Mouse (Mus musculus): ENCODE results near the gene Ank2. TPM values are rescaled to one million over a fixed set of nuclear protein-coding genes. Genes with fewer than 3 reads are reported as not detected.

Ank2 gene
- polyA plus RNA-seq, 1 experiment, result not detected

DNA sequence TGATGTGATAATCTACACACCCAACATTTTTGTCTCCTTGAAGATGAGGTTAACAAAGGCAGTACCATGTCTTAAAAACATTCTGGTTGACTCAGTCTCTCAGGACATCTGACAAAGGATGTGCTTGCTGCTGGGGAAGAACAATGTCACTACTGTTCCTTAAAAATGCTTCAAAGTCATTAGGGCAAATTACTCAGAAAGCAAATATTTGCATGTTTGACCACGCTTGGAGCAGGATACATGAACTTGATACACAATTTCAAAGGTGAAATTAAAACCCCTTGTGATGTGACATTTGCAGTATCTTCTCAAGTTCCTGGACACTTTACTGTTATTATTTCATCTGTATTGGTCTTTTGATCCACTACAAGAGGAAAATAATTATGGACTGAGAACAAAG, 371.5 kb downstream of the Ank2 start:
- Histone ChIP-seq H3K4me1 (no peaks in the 10 kb centered on the region), H3K36me3 (replicated peaks; ENCODE audit: low read length) (no peaks in the 10 kb centered on the region), H3K9me3 (peaks cover 11% of the 10 kb centered on the region), H3K4me3 (replicated peaks) (no peak overlapping the region), H3K27me3 (replicated peaks) (no peaks in the 10 kb centered on the region)
- TF ChIP-seq GATA1 (IDR thresholded peaks at IDR 0.05; ENCODE audit: borderline replicate concordance, low read length) (no peak), FLI1 (IDR thresholded peaks at IDR 0.05; ENCODE audit: low read length) (no peak)

DNA sequence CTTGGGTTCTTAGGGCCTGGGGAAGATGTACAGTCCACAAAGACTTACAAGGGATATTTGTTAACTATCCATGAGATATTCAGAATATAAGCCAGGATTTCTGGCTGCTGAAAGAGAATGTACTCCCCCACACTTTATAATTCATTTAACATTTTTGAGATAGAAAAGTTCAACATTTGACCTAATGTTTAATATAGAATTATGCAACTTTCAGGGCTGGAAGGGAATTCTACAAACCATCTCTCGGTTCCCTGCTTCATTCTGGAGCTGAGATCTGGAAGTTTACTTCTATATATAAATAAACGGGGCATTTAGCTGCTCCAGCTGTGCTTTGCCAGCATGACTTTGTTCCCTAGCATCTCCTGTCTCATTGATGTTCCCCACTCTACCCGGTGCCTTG, 372.9 kb downstream of the Ank2 start:
- no peaks in the 10 kb centered on the region for H3K27me3 ChIP-seq (replicated peaks)
- TF ChIP-seq FLI1 (IDR thresholded peaks at IDR 0.05; ENCODE audit: low read length), result no peak
- TF ChIP-seq GATA1 (IDR thresholded peaks at IDR 0.05; ENCODE audit: borderline replicate concordance, low read length), result no peak
- no peaks in the 10 kb centered on the region for H3K4me1 ChIP-seq
- H3K9me3 ChIP-seq, result peaks cover 11% of the 10 kb centered on the region
- no peak overlapping the region for H3K4me3 ChIP-seq (replicated peaks)
- no peaks in the 10 kb centered on the region for H3K36me3 ChIP-seq (replicated peaks; ENCODE audit: low read length)

DNA sequence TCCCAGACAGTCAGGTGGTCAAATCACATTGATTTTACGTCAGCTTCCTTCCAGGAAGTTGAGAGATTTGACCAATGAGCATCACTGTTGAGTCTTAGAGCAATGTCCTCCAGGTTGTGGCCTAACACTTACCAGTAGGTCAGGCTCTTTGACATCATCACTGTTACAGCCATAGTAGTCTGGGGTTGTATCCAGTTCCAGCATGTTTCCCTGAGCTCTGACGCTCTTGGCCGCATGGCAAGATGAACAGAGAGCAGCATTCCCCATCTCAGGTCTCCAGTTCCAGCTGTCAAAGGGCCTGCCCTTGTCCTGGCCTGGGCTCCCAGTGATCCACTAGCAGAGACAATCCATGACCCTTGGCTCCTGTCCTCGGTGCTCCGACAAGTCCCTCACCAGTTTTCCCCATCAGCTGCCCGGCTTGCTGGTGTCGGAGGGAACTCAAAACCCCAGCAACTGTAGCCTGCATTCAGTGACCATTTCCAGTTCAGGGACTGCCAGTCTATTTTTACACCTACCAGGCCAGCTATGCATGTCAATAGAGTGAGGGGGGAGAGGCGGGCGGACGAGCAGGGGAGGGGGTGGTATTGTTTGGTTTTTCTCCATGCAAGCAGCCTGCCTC, 374.7 kb downstream of the Ank2 start:
- H3K4me1 ChIP-seq, result no peaks in the 10 kb centered on the region
- no peaks in the 10 kb centered on the region for H3K27me3 ChIP-seq (replicated peaks)
- TF ChIP-seq FLI1 (IDR thresholded peaks at IDR 0.05; ENCODE audit: low read length) (no peak), GATA1 (IDR thresholded peaks at IDR 0.05; ENCODE audit: borderline replicate concordance, low read length) (no peak)
- no peaks in the 10 kb centered on the region for H3K36me3 ChIP-seq (replicated peaks; ENCODE audit: low read length)
- H3K9me3 ChIP-seq, result peaks cover 15% of the 10 kb centered on the region
- H3K4me3 ChIP-seq (replicated peaks), result no peak overlapping the region

DNA sequence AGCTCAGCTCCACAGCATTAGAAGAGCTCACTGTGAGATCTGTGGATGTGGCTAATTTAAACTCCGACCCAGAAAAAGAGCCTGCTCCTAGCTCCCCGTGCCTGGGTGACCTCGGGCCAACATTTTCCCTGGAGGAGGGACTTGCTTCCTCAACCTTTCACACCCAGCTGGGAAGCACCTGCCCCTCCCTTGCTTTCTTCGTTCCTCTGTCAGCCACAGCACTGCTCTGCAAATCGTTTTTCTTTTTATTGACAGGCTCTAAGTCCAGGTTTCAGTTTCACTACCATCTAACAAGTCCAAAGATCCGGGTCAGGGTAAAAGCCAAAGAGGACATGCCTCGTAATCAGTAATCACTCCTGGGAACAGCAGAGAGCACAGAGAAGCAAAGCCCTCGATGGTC, 375.8 kb downstream of the Ank2 start:
- TF ChIP-seq FLI1 (IDR thresholded peaks at IDR 0.05; ENCODE audit: low read length), result no peak
- no peak for TF ChIP-seq GATA1 (IDR thresholded peaks at IDR 0.05; ENCODE audit: borderline replicate concordance, low read length)
- H3K4me3 ChIP-seq (replicated peaks), result no peak overlapping the region
- peaks cover 15% of the 10 kb centered on the region for H3K9me3 ChIP-seq
- H3K4me1 ChIP-seq, result no peaks in the 10 kb centered on the region
- no peaks in the 10 kb centered on the region for H3K36me3 ChIP-seq (replicated peaks; ENCODE audit: low read length)
- no peaks in the 10 kb centered on the region for H3K27me3 ChIP-seq (replicated peaks)

DNA sequence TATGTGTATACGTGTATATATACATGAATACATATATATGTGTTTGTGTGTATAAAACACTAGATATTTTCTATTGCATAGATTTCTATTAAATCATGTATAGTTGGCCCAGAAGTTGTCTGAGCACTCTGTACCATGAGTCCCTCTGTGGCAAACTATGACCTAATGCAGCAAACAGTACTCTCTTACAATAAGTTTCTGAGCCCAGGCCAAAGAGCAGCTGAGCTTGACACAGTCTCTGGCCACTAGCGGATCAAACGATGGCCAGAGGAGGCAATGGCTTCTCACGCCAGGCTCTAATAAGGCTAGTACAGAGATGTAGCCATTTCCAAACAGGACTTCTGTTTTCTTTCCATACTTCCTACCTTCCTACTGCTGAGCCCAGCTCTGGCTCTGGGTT, 380.4 kb downstream of the Ank2 start:
- H3K36me3 ChIP-seq (replicated peaks; ENCODE audit: low read length), result no peaks in the 10 kb centered on the region
- H3K4me3 ChIP-seq (replicated peaks), result no peak overlapping the region
- peaks cover 9% of the 10 kb centered on the region; the same call in 1 of the 2 replicates for H3K9me3 ChIP-seq
- no peaks in the 10 kb centered on the region for H3K4me1 ChIP-seq
- no peak for TF ChIP-seq GATA1 (IDR thresholded peaks at IDR 0.05; ENCODE audit: borderline replicate concordance, low read length)
- no peak for TF ChIP-seq FLI1 (IDR thresholded peaks at IDR 0.05; ENCODE audit: low read length)
- H3K27me3 ChIP-seq (replicated peaks), result no peaks in the 10 kb centered on the region

DNA sequence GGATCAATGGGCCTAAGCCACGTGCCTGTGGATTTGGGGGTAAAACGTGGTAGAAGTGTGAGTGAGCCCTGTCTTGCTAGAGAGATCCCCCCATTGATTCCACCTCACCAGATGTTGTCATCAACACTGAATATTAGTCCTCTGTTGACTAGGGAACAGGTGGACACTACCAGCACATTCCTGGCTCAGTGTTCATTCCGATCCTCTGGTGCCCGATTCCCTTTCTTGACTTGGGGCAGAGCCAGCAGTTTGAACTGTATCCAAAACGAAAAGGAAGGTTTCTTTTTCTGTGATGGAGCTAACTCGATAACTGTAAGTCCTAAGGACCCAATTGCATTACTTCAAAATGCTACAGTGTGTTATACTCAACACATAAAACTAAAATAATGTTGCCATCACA, 382.9 kb downstream of the Ank2 start:
- peaks cover 9% of the 10 kb centered on the region; the same call in 1 of the 2 replicates for H3K9me3 ChIP-seq
- no peak overlapping the region for H3K4me3 ChIP-seq (replicated peaks)
- H3K27me3 ChIP-seq (replicated peaks), result no peaks in the 10 kb centered on the region
- TF ChIP-seq GATA1 (IDR thresholded peaks at IDR 0.05; ENCODE audit: borderline replicate concordance, low read length) (no peak), FLI1 (IDR thresholded peaks at IDR 0.05; ENCODE audit: low read length) (no peak)
- H3K36me3 ChIP-seq (replicated peaks; ENCODE audit: low read length), result no peaks in the 10 kb centered on the region
- no peaks in the 10 kb centered on the region for H3K4me1 ChIP-seq

DNA sequence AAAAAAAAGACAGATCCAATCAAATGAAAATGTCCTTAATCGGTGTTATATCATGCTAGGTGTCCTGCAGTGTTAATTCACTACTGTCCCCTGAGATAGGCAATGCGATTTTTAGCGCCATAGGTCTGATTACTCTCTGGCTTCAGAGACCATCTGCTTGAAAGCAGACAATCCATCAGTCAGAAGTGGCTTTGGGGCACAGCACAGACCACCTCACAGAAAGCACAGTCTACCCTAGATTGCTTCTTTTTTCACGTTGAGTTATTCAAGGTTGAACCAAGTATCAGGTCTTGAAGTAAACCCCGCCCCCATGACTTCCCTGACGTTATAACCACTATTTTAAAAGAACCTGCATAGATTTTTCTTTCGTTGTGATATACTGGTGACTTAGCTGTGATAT, 385.9 kb downstream of the Ank2 start:
- no peaks in the 10 kb centered on the region for H3K36me3 ChIP-seq (replicated peaks; ENCODE audit: low read length)
- peaks cover 5% of the 10 kb centered on the region; the same call in 1 of the 2 replicates for H3K9me3 ChIP-seq
- H3K4me1 ChIP-seq, result no peaks in the 10 kb centered on the region
- H3K4me3 ChIP-seq (replicated peaks), result no peak overlapping the region
- H3K27me3 ChIP-seq (replicated peaks), result no peaks in the 10 kb centered on the region
- TF ChIP-seq GATA1 (IDR thresholded peaks at IDR 0.05; ENCODE audit: borderline replicate concordance, low read length) (no peak), FLI1 (IDR thresholded peaks at IDR 0.05; ENCODE audit: low read length) (no peak)

DNA sequence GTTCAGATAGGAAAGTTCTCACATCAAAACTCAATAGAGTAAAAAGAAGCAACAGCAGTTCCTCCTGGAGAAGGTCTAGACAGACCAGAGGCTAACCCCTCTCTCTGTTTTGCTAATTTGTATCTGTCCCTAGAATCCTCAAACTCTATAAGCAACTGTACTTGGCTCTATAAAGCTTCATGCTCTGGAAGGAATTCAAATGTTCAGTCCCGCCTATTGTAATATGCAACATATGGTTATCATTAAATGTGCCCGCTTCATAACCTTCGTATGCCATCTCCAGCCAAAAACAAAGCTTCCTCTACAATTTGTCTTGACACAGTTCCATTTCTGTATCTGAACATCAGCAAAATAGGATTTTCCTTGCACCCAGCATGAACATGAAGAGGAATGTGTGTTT, 389.7 kb downstream of the Ank2 start:
- H3K4me1 ChIP-seq, result no peaks in the 10 kb centered on the region
- TF ChIP-seq GATA1 (IDR thresholded peaks at IDR 0.05; ENCODE audit: borderline replicate concordance, low read length) (no peak), FLI1 (IDR thresholded peaks at IDR 0.05; ENCODE audit: low read length) (no peak)
- H3K9me3 ChIP-seq, result peaks cover 23% of the 10 kb centered on the region
- no peaks in the 10 kb centered on the region for H3K36me3 ChIP-seq (replicated peaks; ENCODE audit: low read length)
- H3K27me3 ChIP-seq (replicated peaks), result no peaks in the 10 kb centered on the region
- H3K4me3 ChIP-seq (replicated peaks), result no peak overlapping the region

DNA sequence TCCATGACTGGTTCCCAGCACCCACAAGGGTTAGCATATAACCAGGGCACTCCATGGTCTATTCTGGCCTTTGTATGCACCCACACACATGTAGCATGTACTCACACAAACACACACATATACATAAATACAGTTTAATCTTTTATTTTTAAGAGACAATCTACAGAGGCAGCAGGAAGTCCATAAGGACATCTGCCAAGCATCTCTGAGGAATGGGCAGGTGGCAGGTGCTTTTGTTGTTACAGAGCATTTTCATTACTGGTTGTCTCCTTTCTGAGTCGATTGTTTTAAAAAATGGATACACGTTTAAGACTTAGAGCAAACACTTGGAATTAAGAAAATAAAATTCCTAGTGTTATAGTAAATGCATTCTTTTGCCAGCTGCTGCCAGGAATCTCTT, 390.7 kb downstream of the Ank2 start:
- H3K27me3 ChIP-seq (replicated peaks), result no peaks in the 10 kb centered on the region
- no peaks in the 10 kb centered on the region for H3K4me1 ChIP-seq
- TF ChIP-seq GATA1 (IDR thresholded peaks at IDR 0.05; ENCODE audit: borderline replicate concordance, low read length) (no peak), FLI1 (IDR thresholded peaks at IDR 0.05; ENCODE audit: low read length) (no peak)
- no peak overlapping the region for H3K4me3 ChIP-seq (replicated peaks)
- H3K9me3 ChIP-seq, result peaks cover 23% of the 10 kb centered on the region
- no peaks in the 10 kb centered on the region for H3K36me3 ChIP-seq (replicated peaks; ENCODE audit: low read length)

DNA sequence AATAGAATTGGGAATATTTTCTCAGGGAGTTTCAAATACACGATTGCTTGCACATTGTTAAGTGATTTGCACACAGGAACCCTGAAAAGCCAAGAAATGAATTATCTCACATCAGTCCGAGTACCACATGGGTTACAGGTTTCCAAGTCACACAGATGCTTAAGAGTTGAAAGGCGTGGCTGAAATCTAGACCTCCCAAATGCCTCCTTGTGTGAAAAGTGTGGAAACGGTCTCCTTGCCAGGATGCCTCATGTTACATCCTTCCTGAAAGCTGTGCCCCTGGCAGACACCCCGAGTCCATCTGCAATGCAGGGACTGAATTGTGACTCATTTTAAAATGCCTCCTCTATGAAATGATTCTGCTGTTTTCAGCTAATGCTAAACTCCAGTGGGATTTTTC, 391.9 kb downstream of the Ank2 start:
- Histone ChIP-seq H3K36me3 (replicated peaks; ENCODE audit: low read length) (no peaks in the 10 kb centered on the region), H3K27me3 (replicated peaks) (no peaks in the 10 kb centered on the region), H3K4me3 (replicated peaks) (no peak overlapping the region), H3K4me1 (no peaks in the 10 kb centered on the region), H3K9me3 (peaks cover 23% of the 10 kb centered on the region)
- no peak for TF ChIP-seq GATA1 (IDR thresholded peaks at IDR 0.05; ENCODE audit: borderline replicate concordance, low read length)
- no peak for TF ChIP-seq FLI1 (IDR thresholded peaks at IDR 0.05; ENCODE audit: low read length)

DNA sequence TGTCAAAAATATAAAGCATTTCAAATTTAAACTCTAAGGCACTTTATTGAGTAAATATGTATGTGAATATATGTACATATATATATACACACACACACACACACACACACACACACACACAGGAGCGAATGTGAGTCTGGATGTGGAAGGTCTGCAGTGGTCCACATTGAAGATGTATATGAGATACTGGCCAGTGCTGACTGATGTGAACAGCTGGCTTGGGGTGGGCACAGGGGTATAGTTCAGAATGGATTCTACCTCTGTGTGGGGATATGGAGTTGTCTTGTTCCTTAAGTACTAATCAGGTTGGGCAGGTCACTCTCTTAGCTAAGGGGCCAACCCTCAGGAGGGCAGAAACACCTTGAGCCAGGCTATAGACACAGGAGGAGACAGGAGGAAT, 397.8 kb downstream of the Ank2 start:
- TF ChIP-seq GATA1 (IDR thresholded peaks at IDR 0.05; ENCODE audit: borderline replicate concordance, low read length) (no peak), FLI1 (IDR thresholded peaks at IDR 0.05; ENCODE audit: low read length) (no peak)
- no peaks in the 10 kb centered on the region for H3K27me3 ChIP-seq (replicated peaks)
- H3K4me3 ChIP-seq (replicated peaks), result no peak overlapping the region
- no peaks in the 10 kb centered on the region for H3K36me3 ChIP-seq (replicated peaks; ENCODE audit: low read length)
- H3K4me1 ChIP-seq, result no peaks in the 10 kb centered on the region
- H3K9me3 ChIP-seq, result peaks cover 14% of the 10 kb centered on the region
